Mouse (Mus musculus): ENCODE data around the gene Orc2. TPM values are rescaled to one million over a fixed set of nuclear protein-coding genes. Genes with fewer than 3 reads are reported as not detected.

Orc2 gene
- polyA plus RNA-seq, 1 experiment from 2014 or later = 27.6 TPM

DNA sequence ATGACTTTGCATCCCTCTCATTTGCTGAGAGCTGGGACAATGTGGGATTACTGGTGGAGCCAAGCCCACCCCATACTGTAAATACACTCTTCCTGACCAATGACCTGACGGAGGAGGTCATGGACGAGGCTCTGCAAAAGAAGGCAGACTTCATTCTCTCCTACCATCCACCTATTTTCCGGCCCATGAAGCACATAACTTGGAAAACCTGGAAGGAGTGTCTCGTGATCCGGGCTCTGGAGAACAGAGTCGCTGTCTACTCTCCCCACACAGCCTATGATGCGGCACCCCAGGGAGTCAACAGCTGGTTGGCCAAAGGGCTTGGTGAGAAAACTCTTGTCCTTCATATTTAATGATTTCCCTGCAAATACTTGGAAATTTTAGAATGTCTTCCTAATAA lies 57.1 kb downstream of the Orc2 start:
- H3K4me3 ChIP-seq (ENCODE audit: low read depth, low read length) = no peak overlapping the region
- peaks cover 11% of the 10 kb centered on the region for H3K4me1 ChIP-seq (replicated peaks; ENCODE audit: control insufficient read depth, insufficient read depth, low read length)
- no peak overlapping the region for H3K4me2 ChIP-seq (ENCODE audit: low read length)
- no peaks in the 10 kb centered on the region for H3K9me3 ChIP-seq (ENCODE audit: control insufficient read depth, low read length)
- H3K27me3 ChIP-seq (replicated peaks; ENCODE audit: control insufficient read depth, insufficient read depth, low read length) = no peaks in the 10 kb centered on the region
- no peak overlapping the region for H3K27ac ChIP-seq (ENCODE audit: low read depth)
- WGBS = 88% methylated on average over 7 of the region's 7 CpGs
- peaks cover 37% of the 10 kb centered on the region for H3K36me3 ChIP-seq (ENCODE audit: control insufficient read depth, insufficient read depth, low read length)
- H3K9ac ChIP-seq (ENCODE audit: low read length) = no peak overlapping the region
- ATAC-seq (replicated peaks; ENCODE audit: low FRiP score, low TSS enrichment, low read depth) (no peak), DNase-seq (ENCODE audit: low spot score) (no peak)

DNA sequence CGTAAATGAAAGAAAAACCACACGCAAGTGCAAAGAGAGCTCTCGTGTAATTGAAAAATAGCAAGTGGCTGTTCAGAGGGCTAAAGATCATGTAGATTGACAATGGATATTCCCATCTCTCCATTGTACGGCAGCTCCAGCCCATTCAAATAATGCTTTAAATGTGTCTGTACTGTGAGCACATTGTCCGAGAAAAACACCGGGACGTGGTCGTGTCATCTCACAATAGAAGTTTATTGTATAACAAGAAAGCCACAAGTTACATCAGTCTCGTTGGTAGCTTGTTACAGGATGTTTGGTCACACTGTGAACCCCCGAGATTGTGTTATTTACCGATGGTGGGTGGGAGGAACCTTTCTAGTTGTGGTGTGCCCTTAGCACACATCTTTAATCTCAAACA lies 59.0 kb downstream of the Orc2 start:
- Histone ChIP-seq H3K4me3 (ENCODE audit: low read depth, low read length) (peak overlapping the region; percentile 61), H3K9me3 (ENCODE audit: control insufficient read depth, low read length) (no peaks in the 10 kb centered on the region), H3K27ac (ENCODE audit: low read depth) (peak overlapping the region; percentile 87), H3K27me3 (replicated peaks; ENCODE audit: control insufficient read depth, insufficient read depth, low read length) (no peaks in the 10 kb centered on the region), H3K4me1 (replicated peaks; ENCODE audit: control insufficient read depth, insufficient read depth, low read length) (peaks cover 11% of the 10 kb centered on the region), H3K36me3 (ENCODE audit: control insufficient read depth, insufficient read depth, low read length) (peaks cover 37% of the 10 kb centered on the region), H3K4me2 (ENCODE audit: low read length) (peak overlapping the region; percentile 84), H3K9ac (ENCODE audit: low read length) (peak overlapping the region; percentile 79)
- no peak for ATAC-seq (replicated peaks; ENCODE audit: low FRiP score, low TSS enrichment, low read depth)
- no peak for DNase-seq (ENCODE audit: low spot score)
- WGBS = 13% methylated on average over 11 of the region's 11 CpGs

DNA sequence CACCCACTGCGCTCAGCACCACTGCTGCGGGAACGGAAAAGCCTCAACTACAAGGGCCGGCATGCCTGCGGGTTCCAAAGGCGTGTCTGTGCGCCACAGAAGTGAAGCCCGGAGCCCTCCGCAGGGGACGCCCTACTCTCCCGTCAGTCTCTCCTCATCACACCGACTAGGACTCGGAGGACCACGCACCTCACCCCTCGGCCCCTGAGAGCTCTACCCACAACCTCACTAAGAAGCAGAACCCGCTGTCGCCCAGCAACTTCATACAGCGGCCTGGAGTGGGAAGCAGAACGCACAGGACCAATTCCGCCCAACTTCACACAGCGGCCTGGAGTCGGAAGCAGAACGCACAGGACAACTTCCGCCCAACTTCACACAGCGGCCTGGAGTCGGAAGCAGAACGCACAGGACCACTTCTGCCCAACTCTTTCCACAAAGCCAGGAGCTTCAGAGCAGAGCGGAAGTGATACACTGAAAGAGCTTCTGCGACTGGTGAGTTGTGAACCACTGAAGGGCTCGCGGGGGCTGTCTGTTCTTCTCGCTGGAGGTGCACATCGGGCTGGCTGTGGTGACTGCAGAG lies 59.7 kb downstream of the Orc2 start, which contains the start of the genes Nif3l1 and Ppil3:
Nif3l1 (plus strand) TSS at position 9 of the 580 bp plus-strand sequence.
Ppil3 (minus strand) TSS at position 344 of the 580 bp plus-strand sequence.
- peak within 1 kb of the TSS; percentile 84 for H3K4me2 ChIP-seq (ENCODE audit: low read length)
- peaks cover 37% of the 10 kb centered on the region for H3K36me3 ChIP-seq (ENCODE audit: control insufficient read depth, insufficient read depth, low read length)
- peak; percentile 93 for DNase-seq (ENCODE audit: low spot score)
- peak within 1 kb of the TSS; percentile 79 for H3K9ac ChIP-seq (ENCODE audit: low read length)
- no peaks in the 10 kb centered on the region for H3K27me3 ChIP-seq (replicated peaks; ENCODE audit: control insufficient read depth, insufficient read depth, low read length)
- H3K4me3 ChIP-seq (ENCODE audit: low read depth, low read length) = peak within 1 kb of the TSS; percentile 61
- H3K27ac ChIP-seq (ENCODE audit: low read depth) = peak within 1 kb of the TSS; percentile 87
- peaks cover 11% of the 10 kb centered on the region for H3K4me1 ChIP-seq (replicated peaks; ENCODE audit: control insufficient read depth, insufficient read depth, low read length)
- peak; percentile 92 for ATAC-seq (replicated peaks; ENCODE audit: low FRiP score, low TSS enrichment, low read depth)
- no peaks in the 10 kb centered on the region for H3K9me3 ChIP-seq (ENCODE audit: control insufficient read depth, low read length)
- under 1% methylated on average over 33 of the region's 33 CpGs for WGBS

DNA sequence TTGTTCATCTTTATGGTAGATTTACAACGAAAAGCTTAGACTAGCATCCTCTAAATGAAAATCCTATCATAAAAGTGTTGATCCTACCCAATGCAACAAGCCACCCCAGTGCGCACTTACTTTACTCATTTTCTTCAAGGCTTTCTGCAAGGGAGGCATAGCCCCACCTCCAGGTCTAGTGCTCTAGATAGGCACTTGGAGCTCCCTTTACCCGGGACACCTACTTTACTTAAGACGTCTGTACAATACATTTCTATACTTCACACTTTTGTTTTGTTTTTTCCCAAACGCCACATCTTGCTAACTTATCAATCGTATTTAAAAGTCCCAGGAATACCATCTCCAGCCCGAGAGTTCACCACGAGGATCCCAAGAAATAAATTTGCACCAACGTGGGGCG lies 60.2 kb downstream of the Orc2 start:
- WGBS = 9% methylated on average over 10 of the region's 10 CpGs
- Histone ChIP-seq H3K4me3 (ENCODE audit: low read depth, low read length) (peak overlapping the region; percentile 61), H3K4me1 (replicated peaks; ENCODE audit: control insufficient read depth, insufficient read depth, low read length) (peaks cover 11% of the 10 kb centered on the region), H3K9ac (ENCODE audit: low read length) (peak overlapping the region; percentile 79), H3K36me3 (ENCODE audit: control insufficient read depth, insufficient read depth, low read length) (peaks cover 41% of the 10 kb centered on the region), H3K27ac (ENCODE audit: low read depth) (peak overlapping the region; percentile 87), H3K27me3 (replicated peaks; ENCODE audit: control insufficient read depth, insufficient read depth, low read length) (no peaks in the 10 kb centered on the region), H3K4me2 (ENCODE audit: low read length) (peak overlapping the region; percentile 84), H3K9me3 (ENCODE audit: control insufficient read depth, low read length) (no peaks in the 10 kb centered on the region)
- no peak for DNase-seq (ENCODE audit: low spot score)
- ATAC-seq (replicated peaks; ENCODE audit: low FRiP score, low TSS enrichment, low read depth) = no peak

DNA sequence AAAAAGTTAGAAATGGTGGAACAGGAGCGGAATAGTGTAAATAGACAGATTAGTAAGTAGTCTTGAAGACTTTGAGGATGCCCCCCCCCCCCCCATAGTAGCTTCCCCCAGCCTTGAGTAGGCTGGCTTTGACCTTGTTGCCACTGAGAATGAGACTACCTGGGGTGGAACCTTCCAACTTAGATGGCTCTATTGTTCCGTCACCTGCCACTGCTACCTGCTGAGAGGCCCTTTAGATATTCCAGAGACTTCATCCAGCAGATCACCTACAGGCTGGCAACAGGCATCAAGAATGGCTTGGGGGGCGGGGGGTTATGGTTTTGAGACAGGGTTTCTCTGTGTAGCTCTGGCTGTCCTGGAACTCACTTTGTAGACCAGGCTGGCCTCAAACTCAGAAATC lies 80.4 kb downstream of the Orc2 start:
- Histone ChIP-seq H3K9ac (ENCODE audit: low read length) (no peak overlapping the region), H3K4me1 (replicated peaks; ENCODE audit: control insufficient read depth, insufficient read depth, low read length) (peaks cover 13% of the 10 kb centered on the region; the same call in 1 of the 2 replicates), H3K4me3 (ENCODE audit: low read depth, low read length) (no peak overlapping the region; the same call in 1 of the 2 replicates), H3K4me2 (ENCODE audit: low read length) (no peak overlapping the region), H3K36me3 (ENCODE audit: control insufficient read depth, insufficient read depth, low read length) (peaks cover 23% of the 10 kb centered on the region), H3K27me3 (replicated peaks; ENCODE audit: control insufficient read depth, insufficient read depth, low read length) (no peaks in the 10 kb centered on the region), H3K27ac (ENCODE audit: low read depth) (no peak overlapping the region), H3K9me3 (ENCODE audit: control insufficient read depth, low read length) (no peaks in the 10 kb centered on the region)
- WGBS = 86% methylated on average over 3 of the region's 3 CpGs
- ATAC-seq (replicated peaks; ENCODE audit: low FRiP score, low TSS enrichment, low read depth) (no peak), DNase-seq (ENCODE audit: low spot score) (no peak)

DNA sequence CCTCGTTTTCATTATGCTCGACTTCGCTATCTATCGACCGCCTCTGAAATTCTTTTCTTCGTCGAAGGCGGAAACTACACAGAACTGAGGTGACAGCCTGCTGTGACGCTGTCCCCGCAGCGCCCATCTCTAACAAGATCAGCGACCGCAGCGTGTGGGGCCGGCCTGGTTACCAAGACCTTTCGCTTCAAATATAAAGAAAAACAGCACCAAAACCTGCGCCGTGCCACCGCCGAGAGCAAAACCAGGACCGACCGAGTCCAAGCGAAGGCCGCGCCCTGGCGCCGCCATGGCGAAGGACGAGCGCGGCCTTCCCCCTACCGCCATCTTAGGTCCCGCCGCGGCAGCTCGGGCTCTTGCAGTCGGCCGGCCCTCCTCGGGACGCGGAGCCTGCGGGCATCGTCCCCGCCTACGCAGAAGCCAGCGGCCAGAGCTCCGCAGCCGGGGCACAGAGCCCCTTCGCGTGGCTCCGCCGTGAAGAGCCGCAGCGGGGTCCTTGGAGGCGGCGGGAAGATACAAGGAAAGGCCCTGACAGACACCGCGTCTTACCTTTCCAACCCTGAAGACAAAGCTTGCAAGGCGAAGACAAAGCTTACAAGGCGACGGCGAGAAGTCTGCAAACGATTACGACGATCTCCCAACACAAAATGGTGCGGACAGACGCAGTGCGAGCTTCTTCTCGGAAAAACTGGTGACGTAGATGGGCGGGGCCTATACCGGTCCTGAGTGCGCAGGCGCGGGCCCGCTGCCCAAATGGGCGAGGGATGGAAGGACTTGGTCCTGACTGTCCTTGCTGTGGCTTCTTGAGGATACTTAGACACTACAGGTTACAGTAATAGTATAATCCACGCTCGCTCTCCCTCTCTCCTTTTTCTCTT lies 81.3 kb downstream of the Orc2 start, which contains the start of gene Clk1:
Clk1 (minus strand) TSS at position 696 of the 878 bp plus-strand sequence.
- peaks cover 13% of the 10 kb centered on the region; the same call in 1 of the 2 replicates for H3K4me1 ChIP-seq (replicated peaks; ENCODE audit: control insufficient read depth, insufficient read depth, low read length)
- no peaks in the 10 kb centered on the region for H3K27me3 ChIP-seq (replicated peaks; ENCODE audit: control insufficient read depth, insufficient read depth, low read length)
- H3K9me3 ChIP-seq (ENCODE audit: control insufficient read depth, low read length) = no peaks in the 10 kb centered on the region
- peak within 1 kb of the TSS; percentile 85 for H3K4me3 ChIP-seq (ENCODE audit: low read depth, low read length)
- H3K9ac ChIP-seq (ENCODE audit: low read length) = peak within 1 kb of the TSS; percentile 100
- peak within 1 kb of the TSS; percentile 99 for H3K27ac ChIP-seq (ENCODE audit: low read depth)
- H3K36me3 ChIP-seq (ENCODE audit: control insufficient read depth, insufficient read depth, low read length) = peaks cover 27% of the 10 kb centered on the region
- peak; percentile 99 for DNase-seq (ENCODE audit: low spot score)
- WGBS = under 1% methylated on average over 78 of the region's 79 CpGs
- ATAC-seq (replicated peaks; ENCODE audit: low FRiP score, low TSS enrichment, low read depth) = peak; percentile 91
- peak within 1 kb of the TSS; percentile 58 for H3K4me2 ChIP-seq (ENCODE audit: low read length)

DNA sequence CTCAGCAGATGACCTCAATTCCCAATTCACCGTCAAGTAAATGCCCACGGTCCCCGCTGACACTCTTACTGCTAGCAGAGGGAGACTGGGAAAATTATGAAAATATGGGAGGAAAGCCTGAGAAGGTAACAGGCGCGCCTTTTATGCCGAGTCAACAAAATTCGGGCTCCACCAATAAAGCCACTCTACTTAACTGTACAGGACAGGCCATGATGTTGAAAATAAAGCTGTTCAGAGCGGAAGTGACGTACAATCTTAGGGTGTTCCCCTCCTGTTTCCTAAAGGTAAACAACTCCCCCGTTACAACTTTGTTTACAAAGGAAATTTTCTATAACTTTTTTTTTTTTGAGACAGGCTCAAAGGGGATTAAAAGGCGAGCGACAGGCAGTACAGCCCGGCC lies 82.0 kb downstream of the Orc2 start:
- Histone ChIP-seq H3K36me3 (ENCODE audit: control insufficient read depth, insufficient read depth, low read length) (peaks cover 34% of the 10 kb centered on the region), H3K4me2 (ENCODE audit: low read length) (peak overlapping the region; percentile 58), H3K9me3 (ENCODE audit: control insufficient read depth, low read length) (no peaks in the 10 kb centered on the region), H3K9ac (ENCODE audit: low read length) (peak overlapping the region; percentile 100), H3K4me1 (replicated peaks; ENCODE audit: control insufficient read depth, insufficient read depth, low read length) (peaks cover 13% of the 10 kb centered on the region; the same call in 1 of the 2 replicates), H3K4me3 (ENCODE audit: low read depth, low read length) (peak overlapping the region; percentile 85), H3K27ac (ENCODE audit: low read depth) (peak overlapping the region; percentile 99), H3K27me3 (replicated peaks; ENCODE audit: control insufficient read depth, insufficient read depth, low read length) (no peaks in the 10 kb centered on the region)
- ATAC-seq (replicated peaks; ENCODE audit: low FRiP score, low TSS enrichment, low read depth) (peak; percentile 42; the same call in 1 of the 2 replicates), DNase-seq (ENCODE audit: low spot score) (peak; percentile 75)
- WGBS = 7% methylated on average over 13 of the region's 13 CpGs

DNA sequence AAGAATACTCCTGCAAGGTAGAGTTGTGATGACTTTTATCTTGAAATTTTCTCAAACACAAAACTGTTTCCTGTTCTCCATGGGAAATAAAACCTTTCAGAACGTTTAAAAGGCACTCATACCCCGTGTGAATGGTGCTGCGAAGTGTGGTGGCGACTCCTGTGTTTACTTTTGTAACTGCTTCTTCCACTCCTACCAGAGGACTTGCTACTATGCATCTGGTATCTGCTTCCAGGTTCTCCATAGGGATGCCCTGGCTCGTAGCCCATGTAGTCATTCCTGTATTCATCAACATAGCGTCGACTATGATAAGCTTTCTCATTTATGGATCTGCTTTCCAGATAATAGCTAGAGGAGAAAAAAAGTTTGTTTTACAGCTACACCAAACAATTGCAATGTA lies 83.9 kb downstream of the Orc2 start:
- Histone ChIP-seq H3K4me1 (replicated peaks; ENCODE audit: control insufficient read depth, insufficient read depth, low read length) (peaks cover 13% of the 10 kb centered on the region; the same call in 1 of the 2 replicates), H3K4me2 (ENCODE audit: low read length) (no peak overlapping the region), H3K36me3 (ENCODE audit: control insufficient read depth, insufficient read depth, low read length) (peaks cover 53% of the 10 kb centered on the region), H3K27ac (ENCODE audit: low read depth) (no peak overlapping the region), H3K4me3 (ENCODE audit: low read depth, low read length) (no peak overlapping the region), H3K27me3 (replicated peaks; ENCODE audit: control insufficient read depth, insufficient read depth, low read length) (no peaks in the 10 kb centered on the region), H3K9me3 (ENCODE audit: control insufficient read depth, low read length) (no peaks in the 10 kb centered on the region), H3K9ac (ENCODE audit: low read length) (no peak overlapping the region)
- ATAC-seq (replicated peaks; ENCODE audit: low FRiP score, low TSS enrichment, low read depth) (no peak), DNase-seq (ENCODE audit: low spot score) (no peak)
- 49% methylated on average over 7 of the region's 7 CpGs for WGBS
